Mouse (Mus musculus) adipocyte (in vitro differentiated cells): ENCODE data around the gene Abca4.
"Not testable (repeated sequence)": the region's sequence is repeated elsewhere in the genome, so short reads cannot be mapped to it uniquely, and the experiment has no call there.

Source experiments
- DNase-seq: peaks from one replicate; pipeline ENCODE4 v3.0.0-alpha.2; 2016; ENCODE audit warnings: low spot score

Abca4 gene

GRCm38 (mm10) chr3:122210846-122211245 lies 166.6 kb downstream of the Abca4 start:
- no peak for DNase-seq

DNA sequence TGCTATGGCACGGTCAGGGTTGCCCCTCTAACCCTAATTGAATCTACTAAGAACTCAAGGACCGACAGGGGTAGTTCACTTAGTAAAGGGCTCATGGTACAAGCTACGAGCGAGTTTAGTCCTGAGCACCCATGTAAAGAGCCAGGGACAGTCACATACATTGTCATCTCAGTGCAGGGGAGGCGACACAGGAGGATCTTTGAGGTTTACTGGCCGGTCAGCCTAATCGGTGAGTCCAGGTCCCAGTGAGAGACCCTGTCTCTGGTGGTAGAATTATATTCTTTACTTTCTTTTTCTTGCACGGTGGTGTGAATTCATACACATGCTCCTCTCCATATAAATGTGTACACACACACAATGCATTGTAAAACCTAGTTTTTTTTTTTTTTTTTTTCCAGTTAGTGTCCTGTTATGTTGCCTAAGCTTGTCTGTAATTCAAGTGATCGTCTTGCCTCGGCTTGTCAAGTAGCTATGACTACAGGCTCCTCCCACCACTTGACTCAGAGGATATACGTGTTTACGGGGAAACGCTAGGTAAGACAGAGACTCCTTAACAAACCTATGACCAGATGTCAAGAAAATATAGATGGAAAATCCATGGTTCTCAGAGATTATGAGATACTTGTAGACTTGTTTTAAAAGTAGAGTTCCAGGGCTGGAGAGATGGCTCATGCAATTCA lies 167.3 kb downstream of the Abca4 start:
- no peak for DNase-seq

DNA sequence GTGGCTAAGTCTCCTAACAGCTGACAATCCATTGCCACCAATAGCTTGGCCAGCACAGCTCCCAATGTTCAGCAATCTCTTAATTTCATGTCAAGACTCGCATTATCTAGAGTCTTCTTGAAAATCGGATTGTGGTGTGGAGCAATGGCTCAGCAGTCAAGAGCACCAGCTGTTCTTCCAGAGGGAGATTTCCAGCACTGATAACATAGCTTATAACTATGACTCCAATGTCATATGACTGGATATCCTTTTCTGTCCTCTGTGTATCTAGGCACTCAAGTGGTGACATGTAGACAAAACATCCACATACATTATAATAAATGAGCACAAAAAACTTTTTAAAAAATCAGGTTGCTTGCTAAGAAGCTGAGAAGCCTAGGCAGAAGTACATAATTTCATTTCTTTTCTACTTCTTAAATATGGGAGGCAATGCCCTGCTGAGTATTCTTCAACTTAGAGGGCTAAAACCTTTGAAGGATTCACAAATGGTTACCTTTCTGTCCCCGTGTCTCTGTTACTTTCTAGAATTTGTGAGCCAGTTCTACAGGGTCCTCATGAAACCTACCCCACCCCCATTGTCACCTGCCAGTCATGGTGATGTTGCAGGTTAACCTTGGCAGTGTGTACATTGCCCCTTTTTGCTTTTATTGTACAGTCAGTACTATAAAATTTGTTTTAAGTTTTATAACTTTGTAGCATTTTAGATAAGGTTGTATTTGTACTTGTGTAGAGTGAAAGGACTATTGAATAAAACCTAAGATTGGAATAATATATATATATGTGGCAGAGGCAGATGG lies 177.2 kb downstream of the Abca4 start:
- no peak for DNase-seq

- not testable (repeated sequence) for DNase-seq
These were observed 182.7 kb downstream of the Abca4 start for GRCm38 (mm10) chr3:122226972-122227371.
